Mouse (Mus musculus) kidney, postnatal 0 days (tissue): ENCODE data around the gene Prkcz. TPM values are rescaled to one million over a fixed set of nuclear protein-coding genes. Genes with fewer than 3 reads are reported as not detected.

ENCODE experiments used
- ATAC-seq: fragments of 200-750 bp; cut with Nextera tagmentation; replicated peaks from 2 replicates; pipeline ENCODE4 v1.8.0; 2017; ENCODE audit warnings: low read depth, moderate number of reproducible peaks, moderate TSS enrichment, moderate library complexity; ENCODE audit not compliant: low FRiP score
- DNase-seq: peaks from one replicate; pipeline ENCODE4 v3.0.0-alpha.2; 2016; ENCODE audit warnings: low spot score
- H3K27ac ChIP-seq: fragments of 300-500 bp; sonication (generic); 2 replicates; pipeline ENCODE4 v1.5.1; 2014; ENCODE audit warnings: mild to moderate bottlenecking
- H3K27me3 ChIP-seq: fragments of 300-500 bp; sonication (generic); 2 replicates; pipeline ENCODE4 v1.6.1; 2014; ENCODE audit warnings: low read length, mixed read lengths; ENCODE audit not compliant: insufficient read depth
- H3K36me3 ChIP-seq: fragments of 300-500 bp; sonication (generic); 2 replicates; pipeline ENCODE4 v1.6.1; 2014; ENCODE audit warnings: low read length, mixed read lengths; ENCODE audit not compliant: insufficient read depth
- H3K4me1 ChIP-seq: fragments of 300-500 bp; sonication (generic); replicated peaks from 2 replicates; pipeline ENCODE4 v1.6.1; 2014; ENCODE audit warnings: antibody characterized with exemption, low read length, mixed read lengths; ENCODE audit not compliant: insufficient read depth
- H3K4me2 ChIP-seq: fragments of 300-500 bp; sonication (generic); 2 replicates; pipeline ENCODE4 v1.6.1; 2014; ENCODE audit warnings: mild to moderate bottlenecking, low read length, moderate library complexity, mixed read lengths
- H3K4me3 ChIP-seq: fragments of 300-500 bp; sonication (generic); replicated peaks from 2 replicates; pipeline ENCODE4 v1.5.1; 2014; ENCODE audit warnings: low read depth, low read length
- H3K9ac ChIP-seq: fragments of 300-500 bp; sonication (generic); 2 replicates; pipeline ENCODE4 v1.6.1; 2014; ENCODE audit warnings: low read depth, low read length
- H3K9me3 ChIP-seq: fragments of 300-500 bp; sonication (generic); replicated peaks from 2 replicates; pipeline ENCODE4 v1.6.1; 2016; ENCODE audit warnings: low read length, inconsistent platforms, mixed read lengths
- CTCF ChIP-seq: IDR thresholded peaks from 2 replicates; pipeline ENCODE4 v1.5.1; 2016; ENCODE audit warnings: antibody characterized with exemption, low read depth, mild to moderate bottlenecking, moderate library complexity
- WGBS: fragments of 180-500 bp; shearing (Covaris S2); extraction: QIAGEN DNeasy Blood & Tissue Kit; methylation state at CpG from one replicate; pipeline ENCODE4 v1.1.7; 2014; 5-methylcytosine and 5-hydroxymethylcytosine counted together
- polyA plus RNA-seq: library from polyadenylated mRNA; unstranded; fragments of >200 nt; fragmentation: Nextera tagmentation; extraction: Ambion mirVana; gene quantifications from 2 replicates; pipeline ENCODE4 v1.2.1, GENCODE M21; 2015

Gene Prkcz
- polyA plus RNA-seq, 1 experiment from 2014 or later = 20.2 TPM

GRCm38 (mm10) chr4:155233878-155234277 lies 127.3 kb downstream of the Prkcz start:
- WGBS = 7% methylated on average over 10 of the region's 10 CpGs
- DNase-seq = peak; percentile 90
- Histone ChIP-seq H3K27me3 (no peaks in the 10 kb centered on the region), H3K4me2 (no peak overlapping the region), H3K27ac (peak overlapping the region; percentile 99), H3K9ac (peak overlapping the region; percentile 42), H3K4me1 (peaks cover 59% of the 10 kb centered on the region), H3K36me3 (no peaks in the 10 kb centered on the region), H3K9me3 (no peaks in the 10 kb centered on the region), H3K4me3 (no peak overlapping the region)
- TF ChIP-seq CTCF = peak; percentile 23; the same call in 1 of the 2 replicates
- ATAC-seq = peak; percentile 21; the same call in 1 of the 2 replicates

GRCm38 (mm10) chr4:155228461-155228860 lies 132.7 kb downstream of the Prkcz start:
- no peak for ATAC-seq
- no peak for DNase-seq
- TF ChIP-seq CTCF = no peak

GRCm38 (mm10) chr4:155227986-155228385 lies 133.2 kb downstream of the Prkcz start:
- Histone ChIP-seq H3K36me3 (no peaks in the 10 kb centered on the region), H3K27ac (no peak overlapping the region), H3K9me3 (no peaks in the 10 kb centered on the region), H3K4me2 (no peak overlapping the region), H3K9ac (no peak overlapping the region), H3K27me3 (no peaks in the 10 kb centered on the region), H3K4me1 (peaks cover 17% of the 10 kb centered on the region; the same call in 1 of the 2 replicates), H3K4me3 (no peak overlapping the region)
- no peak for TF ChIP-seq CTCF
- 81% methylated on average over 4 of the region's 4 CpGs for WGBS
- DNase-seq (no peak), ATAC-seq (no peak)

More at GRCm38 (mm10) chr4:155228461-155228860, 132.7 kb downstream of the Prkcz start:
- Histone ChIP-seq H3K36me3 (no peaks in the 10 kb centered on the region), H3K9ac (no peak overlapping the region), H3K27ac (no peak overlapping the region), H3K4me3 (no peak overlapping the region), H3K9me3 (no peaks in the 10 kb centered on the region), H3K27me3 (no peaks in the 10 kb centered on the region), H3K4me2 (no peak overlapping the region), H3K4me1 (peaks cover 19% of the 10 kb centered on the region)
- WGBS = 63% methylated on average over 5 of the region's 5 CpGs

GRCm38 (mm10) chr4:155225918-155226317 lies 135.2 kb downstream of the Prkcz start:
- H3K27me3 ChIP-seq = no peaks in the 10 kb centered on the region
- H3K9ac ChIP-seq = no peak overlapping the region
- H3K4me2 ChIP-seq = no peak overlapping the region
- ATAC-seq = no peak
- no peak overlapping the region for H3K4me3 ChIP-seq
- no peak overlapping the region for H3K27ac ChIP-seq
- H3K4me1 ChIP-seq = peaks cover 9% of the 10 kb centered on the region; the same call in 1 of the 2 replicates
- H3K9me3 ChIP-seq = no peaks in the 10 kb centered on the region
- H3K36me3 ChIP-seq = no peaks in the 10 kb centered on the region
- WGBS = 79% methylated on average over 5 of the region's 5 CpGs
- no peak for TF ChIP-seq CTCF
- DNase-seq = no peak

- ATAC-seq (no peak; the same call in 1 of the 2 replicates), DNase-seq (no peak)
- TF ChIP-seq CTCF = no peak
- Histone ChIP-seq H3K9ac (peak overlapping the region; percentile 71), H3K27me3 (no peaks in the 10 kb centered on the region), H3K4me3 (peak overlapping the region; percentile 18; the same call in 1 of the 2 replicates), H3K9me3 (no peaks in the 10 kb centered on the region), H3K27ac (peak overlapping the region; percentile 93), H3K36me3 (no peaks in the 10 kb centered on the region), H3K4me1 (peaks cover 19% of the 10 kb centered on the region), H3K4me2 (peak overlapping the region; percentile 55)
- WGBS = 30% methylated on average over 20 of the region's 20 CpGs
Observed at GRCm38 (mm10) chr4:155223594-155224528, 137.3 kb downstream of the Prkcz start.

GRCm38 (mm10) chr4:155222841-155223593 lies 138.1 kb downstream of the Prkcz start:
- Histone ChIP-seq H3K36me3 (no peaks in the 10 kb centered on the region), H3K4me2 (peak overlapping the region; percentile 96), H3K27me3 (no peaks in the 10 kb centered on the region), H3K9me3 (no peaks in the 10 kb centered on the region), H3K9ac (peak overlapping the region; percentile 97), H3K4me1 (peaks cover 27% of the 10 kb centered on the region), H3K27ac (peak overlapping the region; percentile 93), H3K4me3 (peak overlapping the region; percentile 21)
- TF ChIP-seq CTCF = 0 out of 2 replicates have a peak, but pooled peaks have one; percentile 37
- ATAC-seq (peak; percentile 100), DNase-seq (peak; percentile 98)
- under 1% methylated on average over 80 of the region's 116 CpGs for WGBS
